Mouse (Mus musculus) embryonic fibroblast, embryonic 13.5 days (primary cell): ENCODE data around the gene Pepd.

ENCODE experiments used
- CTCF ChIP-seq: IDR thresholded peaks from 2 replicates; pipeline ENCODE4 v1.5.1; 2011; ENCODE audit warnings: mild to moderate bottlenecking, control low read depth, low read length, moderate library complexity, borderline replicate concordance; ENCODE audit not compliant: insufficient read depth
- POLR2A ChIP-seq: IDR thresholded peaks from 2 replicates; pipeline ENCODE4 v1.6.1; 2011; ENCODE audit warnings: low read depth, mild to moderate bottlenecking, control low read depth, low read length, moderate library complexity

GRCm38 (mm10) chr7:35035565-35035964, 123.4 kb downstream of the Pepd start:
- TF ChIP-seq CTCF: no peak
- TF ChIP-seq POLR2A: no peak
